Mouse (Mus musculus) heart, embryonic 13.5 days (tissue): Measurements from ENCODE around the gene Emsy. TPM values are rescaled to one million over a fixed set of nuclear protein-coding genes. Genes with fewer than 3 reads are reported as not detected.

Experiments
- ATAC-seq: fragments of 200-750 bp; cut with Nextera tagmentation; 2 replicates; pipeline ENCODE4 v1.8.0; 2017; ENCODE audit warnings: moderate TSS enrichment; ENCODE audit not compliant: insufficient number of reproducible peaks, low FRiP score, low TSS enrichment; ENCODE audit errors: extremely low read depth
- H3K27ac ChIP-seq: fragments of 300-500 bp; sonication (generic); replicated peaks from 2 replicates; pipeline ENCODE4 v1.5.1; 2015; ENCODE audit warnings: moderate library complexity, mild to moderate bottlenecking, inconsistent platforms
- H3K27me3 ChIP-seq: fragments of 300-500 bp; sonication (generic); replicated peaks from 2 replicates; pipeline ENCODE4 v1.6.1; 2015; ENCODE audit warnings: mild to moderate bottlenecking, inconsistent platforms
- H3K36me3 ChIP-seq: fragments of 300-500 bp; sonication (generic); 2 replicates; pipeline ENCODE4 v1.6.1; 2015; ENCODE audit warnings: mild to moderate bottlenecking, inconsistent platforms
- H3K4me1 ChIP-seq: fragments of 300-500 bp; sonication (generic); 2 replicates; pipeline ENCODE4 v1.6.1; 2015; ENCODE audit warnings: inconsistent platforms
- H3K4me2 ChIP-seq: fragments of 300-500 bp; sonication (generic); 2 replicates; pipeline ENCODE4 v1.6.1; 2015; ENCODE audit warnings: inconsistent platforms, mild to moderate bottlenecking, moderate library complexity
- H3K4me3 ChIP-seq: fragments of 300-500 bp; sonication (generic); 2 replicates; pipeline ENCODE4 v1.5.1; 2015; ENCODE audit warnings: moderate library complexity, mild to moderate bottlenecking, inconsistent platforms
- H3K9ac ChIP-seq: fragments of 300-500 bp; sonication (generic); 2 replicates; pipeline ENCODE4 v1.6.1; 2015; ENCODE audit warnings: inconsistent platforms, mild to moderate bottlenecking, moderate library complexity
- H3K9me3 ChIP-seq: fragments of 300-500 bp; sonication (generic); 2 replicates; pipeline ENCODE4 v1.6.1; 2016; ENCODE audit warnings: inconsistent platforms
- WGBS: fragments of 180-500 bp; shearing (Covaris S2); methylation state at CpG from one replicate; pipeline ENCODE4 v1.1.7; 2015; ENCODE audit warnings: mixed read lengths; 5-methylcytosine and 5-hydroxymethylcytosine counted together
- polyA plus RNA-seq: library from polyadenylated mRNA; unstranded; fragments of >200 nt; fragmentation: Nextera tagmentation; extraction: Ambion mirVana; gene quantifications from 2 replicates; pipeline ENCODE4 v1.2.1, GENCODE M21; 2015

The Emsy gene
- polyA plus RNA-seq, 1 experiment from 2014 or later = 19.2 TPM

DNA sequence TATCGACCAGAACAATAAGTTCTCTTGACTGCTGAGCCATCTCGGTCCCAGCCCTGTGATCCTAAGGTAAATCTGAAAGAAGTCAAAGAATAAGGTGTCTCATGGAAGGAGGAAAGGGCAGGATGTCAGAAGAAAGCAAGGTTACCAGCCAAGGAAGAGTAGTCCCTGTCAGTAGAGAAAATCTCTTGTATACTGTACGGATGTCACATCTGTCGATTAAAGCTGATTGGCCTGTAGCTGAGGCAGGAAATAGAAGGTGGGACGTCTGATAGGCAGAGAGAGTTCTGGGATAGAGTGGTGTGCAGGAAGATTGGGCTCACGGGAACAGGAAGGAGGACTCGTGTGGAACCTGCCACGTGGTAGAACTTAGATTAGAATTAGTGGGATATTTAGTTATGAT, 94.4 kb downstream of the Emsy start:
- H3K4me2 ChIP-seq = no peak overlapping the region
- H3K4me3 ChIP-seq = no peak overlapping the region
- H3K36me3 ChIP-seq = no peaks in the 10 kb centered on the region
- H3K4me1 ChIP-seq = peaks cover 31% of the 10 kb centered on the region
- no peaks in the 10 kb centered on the region for H3K27me3 ChIP-seq
- H3K9me3 ChIP-seq = no peaks in the 10 kb centered on the region
- no peak for ATAC-seq
- WGBS = 72% methylated on average over 8 of the region's 8 CpGs
- no peak overlapping the region for H3K9ac ChIP-seq
- no peak overlapping the region for H3K27ac ChIP-seq

DNA sequence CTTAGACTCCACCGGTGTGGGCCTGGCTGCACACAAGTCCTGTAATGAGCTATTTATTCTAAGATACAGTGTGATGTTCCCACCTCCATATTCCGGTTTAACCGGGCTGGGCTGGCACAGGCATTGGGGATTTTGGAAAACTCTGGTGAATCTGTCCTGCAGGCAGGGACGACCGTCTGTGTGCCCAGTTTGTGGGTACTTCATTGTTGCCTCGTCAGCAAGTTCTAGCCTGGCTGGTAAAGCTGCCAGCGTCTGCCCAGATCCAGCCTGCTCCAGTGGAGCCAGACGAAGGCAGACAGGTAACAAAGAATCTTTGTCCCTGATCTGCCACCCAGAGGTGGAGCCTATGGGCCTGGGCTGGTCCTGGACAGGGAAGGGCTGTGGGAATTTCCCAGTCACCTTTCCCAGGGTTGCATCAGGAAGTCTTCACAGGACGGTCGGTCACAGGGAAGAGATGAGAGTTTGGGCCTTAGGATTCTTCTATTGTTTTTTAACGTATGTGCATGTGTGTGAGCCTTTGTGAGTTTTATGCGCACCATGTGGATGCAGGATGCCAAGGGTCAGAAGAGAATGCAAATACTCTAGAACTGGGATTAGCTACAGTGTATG, 94.9 kb downstream of the Emsy start:
- no peak overlapping the region for H3K4me3 ChIP-seq
- H3K4me2 ChIP-seq = no peak overlapping the region
- H3K36me3 ChIP-seq = no peaks in the 10 kb centered on the region
- WGBS = 76% methylated on average over 12 of the region's 12 CpGs
- no peak for ATAC-seq
- H3K27ac ChIP-seq = no peak overlapping the region
- H3K4me1 ChIP-seq = peaks cover 28% of the 10 kb centered on the region
- H3K27me3 ChIP-seq = no peaks in the 10 kb centered on the region
- H3K9ac ChIP-seq = no peak overlapping the region
- no peaks in the 10 kb centered on the region for H3K9me3 ChIP-seq

DNA sequence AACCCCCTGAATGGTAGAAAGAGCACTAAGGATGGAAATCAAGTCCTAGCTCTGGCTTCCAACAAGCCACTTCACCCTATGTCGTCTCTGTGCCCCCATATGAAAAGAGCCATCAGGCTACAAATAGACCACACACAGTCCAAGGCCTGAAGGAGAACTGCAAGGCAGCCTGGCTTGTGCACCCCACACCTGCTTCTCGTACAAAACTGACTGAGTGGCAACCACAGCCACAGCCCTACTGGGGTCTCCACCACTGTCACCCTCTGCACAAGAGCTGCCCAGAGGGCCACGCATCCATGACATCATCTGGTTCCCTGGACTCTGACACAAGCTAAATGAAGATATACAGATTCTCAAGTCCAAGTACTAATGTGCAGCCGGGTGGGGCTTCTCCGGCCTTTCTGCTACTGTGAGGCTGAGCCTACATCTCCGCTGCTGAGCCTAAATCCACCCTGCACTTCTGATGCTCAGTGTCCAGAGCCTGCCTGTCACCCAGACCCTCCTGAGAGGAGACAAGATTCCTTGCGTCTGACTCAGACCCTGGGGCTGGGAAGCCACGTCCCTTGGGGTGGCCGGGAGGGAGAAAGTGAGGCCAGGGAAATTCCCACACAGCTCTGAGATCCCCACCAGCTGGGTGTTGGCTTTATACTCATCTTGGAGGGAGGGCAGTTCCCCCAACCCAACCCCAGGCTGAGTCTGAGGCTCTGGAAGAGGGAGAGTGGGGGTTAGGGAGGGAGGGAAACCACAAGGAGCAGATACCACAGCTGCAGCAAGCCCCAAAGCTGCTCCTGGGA, 98.3 kb downstream of the Emsy start:
- no peak overlapping the region for H3K4me3 ChIP-seq
- H3K4me1 ChIP-seq = peaks cover 17% of the 10 kb centered on the region
- H3K27ac ChIP-seq = no peak overlapping the region
- H3K4me2 ChIP-seq = no peak overlapping the region
- H3K27me3 ChIP-seq = no peaks in the 10 kb centered on the region
- no peak for ATAC-seq
- H3K36me3 ChIP-seq = no peaks in the 10 kb centered on the region
- no peaks in the 10 kb centered on the region for H3K9me3 ChIP-seq
- 56% methylated on average over 9 of the region's 9 CpGs for WGBS
- no peak overlapping the region for H3K9ac ChIP-seq

DNA sequence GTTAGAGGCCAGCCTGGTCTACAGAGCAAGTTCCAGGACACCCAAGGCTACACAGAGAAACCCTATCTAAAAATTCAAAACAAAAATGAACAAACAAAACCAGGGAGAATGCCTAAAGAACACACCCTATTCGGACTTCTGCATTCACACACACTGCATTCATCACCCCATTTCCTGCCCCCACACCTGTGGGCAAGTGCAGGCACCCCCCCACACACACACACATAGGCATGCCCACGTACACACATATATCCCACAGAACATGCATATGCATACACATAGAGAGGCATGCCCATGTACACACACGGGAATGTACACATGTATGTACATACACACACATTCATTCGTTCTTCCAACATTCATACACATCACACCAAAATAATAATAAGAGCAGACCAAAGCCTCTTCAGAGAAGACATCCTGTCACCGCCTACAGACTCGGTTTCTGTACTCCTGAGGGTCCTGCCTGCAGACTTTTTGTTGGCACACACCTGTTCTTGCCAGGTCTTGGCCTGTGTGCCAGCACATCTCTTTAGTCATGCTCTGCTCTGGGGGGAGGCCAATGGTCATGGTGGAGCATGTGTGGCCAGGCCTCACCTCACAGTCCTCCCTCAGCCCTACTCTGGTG, 99.7 kb downstream of the Emsy start:
- H3K27ac ChIP-seq = no peak overlapping the region
- H3K4me3 ChIP-seq = no peak overlapping the region
- H3K36me3 ChIP-seq = no peaks in the 10 kb centered on the region
- no peak overlapping the region for H3K9ac ChIP-seq
- no peaks in the 10 kb centered on the region for H3K9me3 ChIP-seq
- H3K4me1 ChIP-seq = peaks cover 24% of the 10 kb centered on the region
- no peak overlapping the region for H3K4me2 ChIP-seq
- WGBS = 76% methylated on average over 6 of the region's 6 CpGs
- no peak for ATAC-seq
- no peaks in the 10 kb centered on the region for H3K27me3 ChIP-seq

DNA sequence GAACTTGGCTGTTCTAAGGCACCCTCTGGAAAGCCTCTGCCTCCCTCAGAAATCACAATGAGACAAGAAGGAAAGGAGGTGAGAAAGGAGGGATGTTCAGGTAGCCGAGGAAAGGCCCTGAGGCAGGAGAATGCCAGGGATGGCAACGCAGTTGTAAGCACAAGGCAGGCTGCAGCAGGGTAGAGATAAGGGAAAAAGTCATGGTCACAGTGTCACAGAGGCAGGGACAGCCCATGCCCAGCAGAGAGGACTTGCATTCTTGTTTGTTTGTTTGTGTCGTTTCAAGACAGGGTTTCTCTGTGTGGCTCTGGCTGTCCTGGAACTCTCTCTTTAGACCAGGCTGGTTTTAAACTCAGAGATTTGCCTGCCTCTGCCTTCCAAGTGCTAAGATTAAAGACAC, 105.5 kb downstream of the Emsy start:
- no peaks in the 10 kb centered on the region for H3K9me3 ChIP-seq
- peak overlapping the region; percentile 24 for H3K4me2 ChIP-seq
- WGBS = 31% methylated on average over 3 of the region's 3 CpGs
- no peaks in the 10 kb centered on the region for H3K27me3 ChIP-seq
- peak overlapping the region; percentile 68 for H3K27ac ChIP-seq
- ATAC-seq = no peak
- H3K36me3 ChIP-seq = no peaks in the 10 kb centered on the region
- no peak overlapping the region for H3K4me3 ChIP-seq
- peak overlapping the region; percentile 33; the same call in 1 of the 2 replicates for H3K9ac ChIP-seq
- H3K4me1 ChIP-seq = peaks cover 43% of the 10 kb centered on the region

DNA sequence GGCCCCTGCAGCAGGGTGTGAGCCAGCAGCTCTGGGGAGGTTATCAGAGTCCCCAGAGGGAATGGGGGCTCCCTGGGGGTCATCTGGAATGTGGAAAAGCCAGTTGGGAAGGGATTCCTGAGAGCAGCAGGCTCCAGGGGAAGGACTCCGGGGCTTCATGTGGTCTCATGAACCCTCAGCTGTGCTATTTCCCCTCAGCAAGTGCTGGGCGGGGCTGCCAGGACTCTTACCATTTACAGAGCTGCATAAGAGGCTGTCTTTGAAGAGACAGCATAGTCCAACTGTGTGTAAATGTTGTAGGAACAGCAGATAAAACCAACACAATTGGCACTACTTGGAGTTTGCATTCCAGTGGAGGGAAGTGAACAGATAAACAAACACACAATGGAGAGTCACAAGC, 106.0 kb downstream of the Emsy start:
- Histone ChIP-seq H3K9me3 (no peaks in the 10 kb centered on the region), H3K36me3 (no peaks in the 10 kb centered on the region), H3K27ac (peak overlapping the region; percentile 68), H3K27me3 (no peaks in the 10 kb centered on the region), H3K4me2 (peak overlapping the region; percentile 24), H3K4me1 (peaks cover 43% of the 10 kb centered on the region), H3K4me3 (no peak overlapping the region), H3K9ac (0 out of 2 replicates have a peak overlapping the region, but pooled peaks have one; percentile 33)
- no peak; the same call in 1 of the 2 replicates for ATAC-seq
- WGBS = 10% methylated on average over 2 of the region's 2 CpGs

DNA sequence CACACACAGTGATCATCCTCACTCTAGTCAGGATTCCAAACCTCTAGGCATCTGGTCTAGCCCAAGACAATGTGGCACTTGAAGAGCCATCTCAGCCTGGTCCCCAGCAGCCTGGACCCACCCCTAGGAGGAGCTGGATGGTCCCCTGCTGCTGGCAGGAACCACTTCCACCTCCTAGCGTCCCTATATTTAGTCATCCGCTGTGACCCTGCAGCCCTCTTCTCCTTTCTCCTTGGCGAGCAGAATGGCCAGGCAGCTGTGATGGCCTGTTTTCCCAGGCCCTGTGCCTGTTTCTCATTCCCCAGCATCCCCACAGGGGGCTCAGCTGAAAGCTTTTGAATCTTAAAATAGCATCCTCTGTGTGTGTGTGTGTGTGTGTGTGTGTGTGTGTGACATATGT, 107.7 kb downstream of the Emsy start:
- ATAC-seq = no peak
- Histone ChIP-seq H3K27ac (peak overlapping the region; percentile 54), H3K4me3 (no peak overlapping the region), H3K4me1 (peaks cover 50% of the 10 kb centered on the region), H3K36me3 (no peaks in the 10 kb centered on the region), H3K4me2 (no peak overlapping the region), H3K9ac (no peak overlapping the region), H3K9me3 (no peaks in the 10 kb centered on the region), H3K27me3 (no peaks in the 10 kb centered on the region)
- WGBS = 24% methylated on average over 3 of the region's 3 CpGs

DNA sequence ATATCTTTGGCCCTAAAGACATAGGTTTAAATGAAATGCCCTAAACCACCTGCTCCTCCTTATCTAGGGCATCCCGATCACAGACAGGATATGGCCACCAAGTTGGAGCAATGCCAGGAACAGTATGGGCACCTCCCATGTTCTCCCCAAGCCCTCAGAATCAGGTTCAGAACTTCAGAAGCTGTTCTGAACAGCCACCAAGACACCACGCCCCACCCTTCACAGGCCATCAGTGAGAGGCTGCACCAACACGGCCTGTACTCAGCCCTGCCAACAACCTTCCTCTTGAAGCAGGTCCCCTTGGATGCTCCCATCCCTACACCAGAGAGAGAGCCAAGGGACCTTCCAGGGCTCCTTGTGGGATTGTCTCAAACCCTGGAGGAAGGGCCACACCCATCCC, 112.0 kb downstream of the Emsy start:
- Histone ChIP-seq H3K4me2 (no peak overlapping the region), H3K9ac (no peak overlapping the region), H3K4me3 (no peak overlapping the region), H3K27me3 (no peaks in the 10 kb centered on the region), H3K36me3 (no peaks in the 10 kb centered on the region), H3K27ac (no peak overlapping the region), H3K9me3 (no peaks in the 10 kb centered on the region), H3K4me1 (peaks cover 25% of the 10 kb centered on the region)
- no peak for ATAC-seq
- 43% methylated on average over 3 of the region's 3 CpGs for WGBS

DNA sequence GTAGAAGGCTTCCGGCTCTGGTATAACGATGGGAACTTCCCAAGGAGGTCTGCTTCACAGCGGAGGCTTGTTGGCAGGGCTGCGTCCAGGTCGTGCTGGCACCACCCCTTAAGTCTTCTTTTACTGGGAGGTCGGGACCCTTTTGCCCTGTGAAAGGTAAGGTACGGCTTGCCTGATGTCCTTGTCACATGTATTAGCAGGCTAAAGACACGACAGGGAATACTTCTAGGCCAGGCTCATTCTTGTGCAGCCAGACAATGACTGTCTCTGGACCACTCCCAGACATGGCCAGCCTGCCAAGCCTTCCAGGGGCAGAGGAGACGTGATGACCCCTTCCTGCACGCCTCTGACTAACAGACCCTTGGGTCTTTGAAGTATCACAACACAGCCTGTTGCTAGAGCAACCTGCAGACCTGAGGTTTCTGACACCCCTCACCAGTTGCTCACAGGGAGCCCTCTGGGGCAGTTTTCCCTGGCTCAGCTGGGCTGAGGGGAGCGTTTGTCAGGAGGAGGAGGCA, 112.7 kb downstream of the Emsy start:
- H3K9me3 ChIP-seq = no peaks in the 10 kb centered on the region
- H3K27me3 ChIP-seq = no peaks in the 10 kb centered on the region
- H3K4me1 ChIP-seq = peaks cover 20% of the 10 kb centered on the region
- H3K9ac ChIP-seq = no peak overlapping the region
- WGBS = 63% methylated on average over 11 of the region's 11 CpGs
- no peak overlapping the region for H3K27ac ChIP-seq
- no peaks in the 10 kb centered on the region for H3K36me3 ChIP-seq
- no peak overlapping the region for H3K4me3 ChIP-seq
- no peak overlapping the region for H3K4me2 ChIP-seq
- ATAC-seq = no peak

DNA sequence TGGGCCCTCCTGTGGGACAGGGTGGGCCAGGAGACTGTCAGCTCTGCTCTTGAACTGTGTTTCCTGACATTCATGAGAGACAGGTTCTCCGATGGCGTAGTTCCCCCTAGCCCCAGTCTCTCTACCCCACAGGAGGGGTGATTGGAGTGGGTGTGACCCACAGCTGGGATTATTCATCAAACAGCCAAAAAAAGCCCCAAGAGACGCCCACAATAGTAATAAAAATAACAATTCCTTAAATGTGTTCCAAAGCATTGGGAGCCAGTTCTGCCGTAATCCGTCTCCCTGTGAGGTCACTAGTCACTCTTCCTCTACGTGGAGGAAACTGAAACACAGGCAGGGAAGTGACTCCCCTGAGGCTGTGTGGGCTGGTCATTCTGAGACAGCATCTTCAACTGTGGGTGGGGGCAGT, 113.8 kb downstream of the Emsy start:
- no peak overlapping the region for H3K4me3 ChIP-seq
- ATAC-seq = no peak
- no peaks in the 10 kb centered on the region for H3K27me3 ChIP-seq
- H3K9ac ChIP-seq = no peak overlapping the region
- 64% methylated on average over 6 of the region's 6 CpGs for WGBS
- peaks cover 19% of the 10 kb centered on the region for H3K4me1 ChIP-seq
- no peaks in the 10 kb centered on the region for H3K9me3 ChIP-seq
- no peaks in the 10 kb centered on the region for H3K36me3 ChIP-seq
- H3K4me2 ChIP-seq = no peak overlapping the region
- H3K27ac ChIP-seq = no peak overlapping the region

DNA sequence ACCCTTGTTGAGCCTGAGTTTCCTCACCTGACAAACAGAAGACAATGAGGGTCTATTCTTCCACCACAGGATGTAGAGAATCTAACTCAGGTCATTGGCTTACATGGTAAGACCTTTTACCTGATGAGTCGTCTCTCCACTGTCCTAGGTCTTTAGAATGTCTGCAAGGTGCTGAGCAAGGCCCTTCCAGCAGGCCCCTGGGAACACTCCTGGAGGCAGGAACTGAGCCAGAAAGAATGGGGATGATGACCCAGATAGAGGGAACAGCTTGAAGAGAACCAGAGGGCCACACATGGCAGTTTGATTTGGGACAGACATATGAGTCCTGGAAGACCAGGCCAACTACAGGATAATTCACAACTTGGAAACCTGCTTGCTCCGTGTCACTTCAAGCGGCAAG, 114.3 kb downstream of the Emsy start:
- no peak overlapping the region for H3K4me2 ChIP-seq
- H3K4me3 ChIP-seq = no peak overlapping the region
- no peak for ATAC-seq
- H3K27ac ChIP-seq = no peak overlapping the region
- no peak overlapping the region for H3K9ac ChIP-seq
- H3K4me1 ChIP-seq = peaks cover 24% of the 10 kb centered on the region
- 81% methylated on average over 3 of the region's 3 CpGs for WGBS
- H3K9me3 ChIP-seq = no peaks in the 10 kb centered on the region
- no peaks in the 10 kb centered on the region for H3K27me3 ChIP-seq
- no peaks in the 10 kb centered on the region for H3K36me3 ChIP-seq
